In genomic region chr5:66996124-66996523, GRCm38 (mm10) we compare ENCODE assay signal across 12 mouse cellular contexts.
DNase-seq lines count a peak whose midpoint lies in the region; ATAC-seq lines count a peak whose summit lies in the region.
"Had no signal": no experiment of that assay in that cellular context is flagged by ENCODE, and none has a peak within 500 bp of the region (broad histone marks: within the 10 kb centered on the region; RNA-seq: fewer than 3 reads in every experiment).

No protein-coding gene starts in this region.

- no peak overlapping the region for H3K4me3 ChIP-seq in forebrain, embryonic 15.5 days
- H3K4me3 ChIP-seq in forebrain, embryonic 16.5 days (replicated peaks; ENCODE audit: low read length) = no peak overlapping the region
- no peak overlapping the region for H3K4me3 ChIP-seq in midbrain, embryonic 11.5 days (ENCODE audit: low read depth, low read length)
- no peak overlapping the region for H3K4me3 ChIP-seq in midbrain, embryonic 14.5 days (replicated peaks; ENCODE audit: low read depth, low read length)
- H3K4me3 ChIP-seq: erythroblast, embryonic 14.5 days had no signal

- no peak for ATAC-seq in forebrain, embryonic 15.5 days (replicated peaks)
- ATAC-seq in forebrain, embryonic 16.5 days = no peak
- no peak; the same call in 1 of the 2 replicates for ATAC-seq in midbrain, embryonic 11.5 days (ENCODE audit: low FRiP score)
- no peak for ATAC-seq in midbrain, embryonic 14.5 days (ENCODE audit: low FRiP score, low TSS enrichment)

- no peaks in the 10 kb centered on the region for H3K27me3 ChIP-seq in forebrain, embryonic 15.5 days
- H3K27me3 ChIP-seq in forebrain, embryonic 16.5 days (replicated peaks; ENCODE audit: control insufficient read depth, insufficient read depth, low read length) = no peaks in the 10 kb centered on the region
- no peaks in the 10 kb centered on the region for H3K27me3 ChIP-seq in midbrain, embryonic 11.5 days (ENCODE audit: control insufficient read depth, insufficient read depth, low read length)
- no peaks in the 10 kb centered on the region for H3K27me3 ChIP-seq in midbrain, embryonic 14.5 days (ENCODE audit: control insufficient read depth, insufficient read depth, low read length)
- H3K27me3 ChIP-seq: stomach, embryonic 15.5 days had no signal

- H3K9ac ChIP-seq in forebrain, embryonic 15.5 days (replicated peaks) = 0 out of 2 replicates have a peak overlapping the region, but pooled peaks have one; percentile 18
- H3K9ac ChIP-seq in forebrain, embryonic 16.5 days (replicated peaks; ENCODE audit: low read depth, low read length) = no peak overlapping the region
- H3K9ac ChIP-seq in midbrain, embryonic 11.5 days (ENCODE audit: low read length) = no peak overlapping the region
- no peak overlapping the region for H3K9ac ChIP-seq in midbrain, embryonic 14.5 days (replicated peaks; ENCODE audit: low read length)
- H3K9ac ChIP-seq: liver, embryonic 14.5 days had no signal

- H3K4me2 ChIP-seq in forebrain, embryonic 15.5 days (replicated peaks) = no peak overlapping the region
- no peak overlapping the region for H3K4me2 ChIP-seq in forebrain, embryonic 16.5 days (ENCODE audit: low read length)
- H3K4me2 ChIP-seq in midbrain, embryonic 11.5 days = no peak overlapping the region
- no peak overlapping the region for H3K4me2 ChIP-seq in midbrain, embryonic 14.5 days (ENCODE audit: low read length)

- 19% methylated on average over 3 of the region's 3 CpGs for WGBS in forebrain, embryonic 15.5 days
- WGBS in forebrain, embryonic 16.5 days = 20% methylated on average over 3 of the region's 3 CpGs
- WGBS in midbrain, embryonic 11.5 days = 10% methylated on average over 3 of the region's 3 CpGs
- WGBS in midbrain, embryonic 14.5 days = 13% methylated on average over 3 of the region's 3 CpGs

- no peaks in the 10 kb centered on the region for H3K9me3 ChIP-seq in forebrain, embryonic 15.5 days
- no peaks in the 10 kb centered on the region for H3K9me3 ChIP-seq in forebrain, embryonic 16.5 days (ENCODE audit: control insufficient read depth, low read length)
- no peaks in the 10 kb centered on the region for H3K9me3 ChIP-seq in midbrain, embryonic 11.5 days (ENCODE audit: control insufficient read depth, low read length)
- H3K9me3 ChIP-seq in midbrain, embryonic 14.5 days (ENCODE audit: control insufficient read depth, low read length) = no peaks in the 10 kb centered on the region
- H3K9me3 ChIP-seq: heart, embryonic 13.5 days; stomach, embryonic 15.5 days had no signal

- peaks cover 5% of the 10 kb centered on the region; the same call in 1 of the 2 replicates for H3K36me3 ChIP-seq in forebrain, embryonic 15.5 days
- H3K36me3 ChIP-seq in forebrain, embryonic 16.5 days (ENCODE audit: control insufficient read depth, insufficient read depth) = no peaks in the 10 kb centered on the region
- H3K36me3 ChIP-seq in midbrain, embryonic 11.5 days (ENCODE audit: control insufficient read depth, insufficient read depth, low read length) = no peaks in the 10 kb centered on the region
- 0 out of 2 replicates have a peak, but pooled peaks cover 3% of the 10 kb centered on the region for H3K36me3 ChIP-seq in midbrain, embryonic 14.5 days (ENCODE audit: control insufficient read depth, insufficient read depth, low read length)
- H3K36me3 ChIP-seq: stomach, embryonic 15.5 days had no signal

- DNase-seq in midbrain, embryonic 11.5 days (ENCODE audit: low spot score, missing footprints) = peak; percentile 86
- no peak for DNase-seq in midbrain, embryonic 14.5 days
- DNase-seq in forelimb bud, embryonic 11.5 days (ENCODE audit: low read depth, low spot score) = peak; percentile 55
- DNase-seq in spleen, postnatal 10 days (ENCODE audit: low spot score in 2 of 2) = no peak
- no peak for DNase-seq in urinary bladder, adult 18-20 months (ENCODE audit: low spot score in 2 of 2)
- DNase-seq in left cerebral cortex, adult 11 months (ENCODE audit: low spot score) = no peak

- H3K27ac ChIP-seq in forebrain, embryonic 15.5 days (replicated peaks) = 0 out of 2 replicates have a peak overlapping the region, but pooled peaks have one; percentile 35
- no peak overlapping the region for H3K27ac ChIP-seq in forebrain, embryonic 16.5 days (ENCODE audit: low read length)
- no peak overlapping the region for H3K27ac ChIP-seq in midbrain, embryonic 11.5 days (ENCODE audit: low read depth, low read length)
- H3K27ac ChIP-seq in midbrain, embryonic 14.5 days (replicated peaks; ENCODE audit: low read depth, low read length) = no peak overlapping the region
- H3K27ac ChIP-seq: heart, embryonic 13.5 days; liver, embryonic 14.5 days; stomach, embryonic 15.5 days had no signal

- H3K4me1 ChIP-seq in forebrain, embryonic 15.5 days = peaks cover 29% of the 10 kb centered on the region
- peaks cover 27% of the 10 kb centered on the region for H3K4me1 ChIP-seq in forebrain, embryonic 16.5 days (replicated peaks; ENCODE audit: control insufficient read depth, insufficient read depth, low read length)
- H3K4me1 ChIP-seq in midbrain, embryonic 11.5 days (ENCODE audit: control insufficient read depth, insufficient read depth, low read length) = peaks cover 14% of the 10 kb centered on the region
- H3K4me1 ChIP-seq in midbrain, embryonic 14.5 days (ENCODE audit: control insufficient read depth, insufficient read depth, low read length) = 0 out of 2 replicates have a peak, but pooled peaks cover 6% of the 10 kb centered on the region

Comparison
In these comparisons a context has a peak if more than half of its experiments do, and no peak if none do; other contexts are left out.
1. DNase-seq: peak in midbrain, embryonic 11.5 days (single experiment) and forelimb bud, embryonic 11.5 days (single experiment); none in midbrain, embryonic 14.5 days (single experiment), spleen, postnatal 10 days (0 of 2), urinary bladder, adult 18-20 months (0 of 2) and left cerebral cortex, adult 11 months (single experiment).